Mouse (Mus musculus): ENCODE results near the gene Tef. TPM values are rescaled to one million over a fixed set of nuclear protein-coding genes. Genes with fewer than 3 reads are reported as not detected.

Gene Tef
- polyA plus RNA-seq, 1 experiment from 2014 or later: 22.4 TPM

DNA sequence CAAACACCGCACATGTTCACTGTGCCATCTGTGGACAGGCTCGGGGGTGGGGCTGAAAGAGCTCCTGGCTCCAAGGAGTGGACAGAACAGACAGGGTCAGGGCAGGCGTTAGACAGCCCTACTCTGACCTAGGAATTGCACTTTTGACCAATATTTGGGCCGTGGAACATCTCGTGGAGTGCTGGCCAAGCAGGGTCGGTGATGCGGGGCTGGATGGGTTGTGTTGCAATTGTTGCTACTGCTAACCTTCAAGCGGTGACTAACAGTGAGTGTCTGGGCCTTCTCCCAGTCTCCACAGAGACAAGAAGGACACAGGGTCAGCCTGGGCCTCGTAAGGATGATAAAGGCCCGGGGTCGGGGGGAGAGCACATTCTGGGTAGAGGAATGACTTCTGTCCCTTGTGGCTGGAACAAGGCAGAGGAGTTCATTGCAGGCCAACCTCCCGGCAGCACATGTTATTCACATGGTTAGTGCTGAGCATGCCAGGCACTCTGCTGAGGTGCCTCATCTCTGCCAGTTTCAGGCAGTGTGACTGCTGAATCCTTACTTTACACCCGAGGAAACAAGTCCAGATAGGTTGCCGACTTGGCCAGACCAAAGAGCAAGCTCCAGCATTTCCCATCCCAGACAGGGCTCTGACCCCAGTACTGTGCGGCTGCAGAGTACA lies 27.6 kb upstream of the Tef start:
- 88% methylated on average over 15 of the region's 15 CpGs for WGBS

DNA sequence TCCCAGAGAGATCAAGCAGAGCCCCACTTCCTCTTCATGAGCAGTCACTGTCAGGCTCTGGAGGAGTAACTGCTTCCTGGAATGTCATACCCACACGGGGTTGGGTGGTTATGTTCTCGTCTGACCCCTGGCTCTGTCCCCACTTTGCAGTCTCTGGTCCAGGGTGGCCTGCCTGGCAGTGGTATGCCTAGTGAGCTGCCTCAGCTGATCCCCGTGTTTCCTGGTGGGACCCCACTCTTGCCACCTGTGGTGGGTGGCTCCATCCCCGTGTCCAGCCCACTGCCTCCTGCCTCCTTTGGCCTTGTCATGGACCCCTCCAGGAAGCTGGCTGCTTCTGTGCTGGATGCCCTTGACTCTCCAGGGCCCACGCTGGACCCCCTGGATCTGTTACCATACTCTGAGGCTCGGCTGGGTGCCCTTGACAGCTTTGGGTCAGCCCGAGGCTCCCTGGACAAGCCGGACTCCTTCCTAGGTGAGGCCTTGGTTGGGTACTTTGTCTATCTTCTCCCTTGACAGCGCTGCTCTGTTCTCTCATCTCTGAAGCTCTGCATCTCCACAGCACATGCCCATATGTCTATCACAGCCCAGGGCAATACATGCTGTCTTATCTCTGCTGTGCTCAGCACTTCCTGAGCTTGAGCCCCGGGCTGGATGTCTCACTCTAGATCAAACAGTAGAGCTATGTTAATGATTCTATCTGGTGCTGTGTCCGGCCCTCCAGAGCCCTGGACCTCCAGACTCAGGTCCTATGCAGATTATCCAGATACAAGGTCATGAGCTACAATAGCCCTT lies 25.4 kb upstream of the Tef start:
- H3K4me2 ChIP-seq: no peak overlapping the region
- H3K4me1 ChIP-seq (replicated peaks): no peaks in the 10 kb centered on the region
- H3K27ac ChIP-seq: no peak overlapping the region
- no peaks in the 10 kb centered on the region for H3K27me3 ChIP-seq
- ATAC-seq (ENCODE audit: low FRiP score): no peak
- no peaks in the 10 kb centered on the region for H3K9me3 ChIP-seq
- H3K9ac ChIP-seq: no peak overlapping the region
- no peak overlapping the region for H3K4me3 ChIP-seq
- peaks cover 100% of the 10 kb centered on the region for H3K36me3 ChIP-seq
- 93% methylated on average over 11 of the region's 11 CpGs for WGBS

More for the DNA sequence above, 27.6 kb upstream of the Tef start:
- no peak overlapping the region for H3K9ac ChIP-seq
- H3K36me3 ChIP-seq: peaks cover 93% of the 10 kb centered on the region
- no peaks in the 10 kb centered on the region for H3K27me3 ChIP-seq
- no peak for ATAC-seq (ENCODE audit: low FRiP score)
- no peak overlapping the region for H3K4me2 ChIP-seq
- no peak overlapping the region for H3K4me3 ChIP-seq
- no peaks in the 10 kb centered on the region for H3K9me3 ChIP-seq
- H3K4me1 ChIP-seq (replicated peaks): no peaks in the 10 kb centered on the region
- H3K27ac ChIP-seq: no peak overlapping the region

DNA sequence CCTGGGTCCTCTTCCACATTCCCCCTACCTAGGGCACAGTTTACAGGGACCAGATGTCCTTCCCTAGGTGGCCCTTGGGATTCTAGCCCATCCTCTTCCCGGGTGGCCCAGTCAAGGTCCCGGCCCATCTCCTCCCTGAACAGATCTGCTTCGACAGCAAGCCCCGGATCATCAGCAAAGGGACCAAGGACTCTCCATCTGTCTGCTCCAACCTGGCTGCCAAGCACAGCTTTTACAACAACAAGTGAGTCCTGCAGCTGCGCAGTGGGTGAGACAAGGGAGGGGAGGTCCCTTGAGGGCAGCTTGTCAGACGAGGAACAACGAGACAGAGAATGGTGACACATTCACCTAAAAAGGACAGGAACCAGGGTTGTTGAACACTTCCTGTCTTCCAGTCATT lies 20.4 kb upstream of the Tef start:
- Histone ChIP-seq H3K36me3 (peaks cover 99% of the 10 kb centered on the region), H3K9ac (no peak overlapping the region), H3K9me3 (no peaks in the 10 kb centered on the region), H3K27ac (no peak overlapping the region), H3K4me3 (no peak overlapping the region), H3K27me3 (no peaks in the 10 kb centered on the region), H3K4me2 (no peak overlapping the region), H3K4me1 (replicated peaks) (no peaks in the 10 kb centered on the region)
- WGBS: 75% methylated on average over 7 of the region's 7 CpGs
- no peak for ATAC-seq (ENCODE audit: low FRiP score)

DNA sequence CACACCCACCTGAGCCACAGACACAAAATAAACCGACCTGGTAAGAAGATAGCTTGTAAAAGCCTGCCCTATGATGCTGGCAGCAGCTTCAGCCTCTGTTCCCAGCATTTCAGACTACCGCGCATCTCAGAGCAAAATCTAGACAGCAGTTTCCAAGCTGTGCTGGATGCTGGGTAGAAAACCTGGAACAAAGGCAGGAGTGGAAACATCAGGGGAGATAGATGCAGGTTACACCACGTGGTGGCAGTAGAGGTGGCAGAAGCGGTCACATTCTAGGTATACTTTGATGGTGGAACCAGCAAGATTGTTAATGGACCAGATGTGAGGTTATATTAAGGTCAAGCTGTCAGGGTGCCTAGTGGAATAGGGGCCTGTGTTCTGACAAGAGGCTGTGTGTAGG lies 17.5 kb upstream of the Tef start:
- Histone ChIP-seq H3K27me3 (no peaks in the 10 kb centered on the region), H3K4me3 (no peak overlapping the region), H3K4me1 (replicated peaks) (no peaks in the 10 kb centered on the region), H3K9ac (no peak overlapping the region), H3K4me2 (no peak overlapping the region), H3K36me3 (peaks cover 97% of the 10 kb centered on the region), H3K27ac (0 out of 2 replicates have a peak overlapping the region, but pooled peaks have one; percentile 48), H3K9me3 (no peaks in the 10 kb centered on the region)
- ATAC-seq (ENCODE audit: low FRiP score): no peak
- 75% methylated on average over 5 of the region's 5 CpGs for WGBS

DNA sequence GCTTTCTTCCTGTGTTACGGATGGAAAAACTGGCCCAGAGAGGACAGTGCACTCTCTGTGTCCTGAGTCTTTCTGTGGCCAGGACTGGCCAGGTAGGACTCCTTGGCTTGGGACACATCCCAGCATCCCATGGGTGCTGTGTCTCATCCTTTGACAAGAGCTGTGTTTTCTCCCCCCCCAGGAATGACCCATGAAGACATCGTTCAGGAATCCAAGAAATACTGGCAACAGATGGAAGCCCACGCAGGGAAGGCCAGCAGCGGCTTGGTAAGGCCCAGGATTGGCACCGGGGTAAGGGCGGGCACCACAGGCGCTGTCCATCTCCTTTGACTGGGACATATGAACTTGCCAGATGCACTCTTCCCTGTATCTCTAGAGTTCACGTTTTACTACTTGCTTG lies 16.5 kb upstream of the Tef start:
- no peak overlapping the region for H3K4me3 ChIP-seq
- no peaks in the 10 kb centered on the region for H3K9me3 ChIP-seq
- no peak overlapping the region for H3K4me2 ChIP-seq
- H3K27me3 ChIP-seq: no peaks in the 10 kb centered on the region
- H3K36me3 ChIP-seq: peaks cover 96% of the 10 kb centered on the region
- no peak overlapping the region for H3K9ac ChIP-seq
- ATAC-seq (ENCODE audit: low FRiP score): no peak
- H3K27ac ChIP-seq: no peak overlapping the region
- H3K4me1 ChIP-seq (replicated peaks): no peaks in the 10 kb centered on the region
- 96% methylated on average over 8 of the region's 8 CpGs for WGBS

DNA sequence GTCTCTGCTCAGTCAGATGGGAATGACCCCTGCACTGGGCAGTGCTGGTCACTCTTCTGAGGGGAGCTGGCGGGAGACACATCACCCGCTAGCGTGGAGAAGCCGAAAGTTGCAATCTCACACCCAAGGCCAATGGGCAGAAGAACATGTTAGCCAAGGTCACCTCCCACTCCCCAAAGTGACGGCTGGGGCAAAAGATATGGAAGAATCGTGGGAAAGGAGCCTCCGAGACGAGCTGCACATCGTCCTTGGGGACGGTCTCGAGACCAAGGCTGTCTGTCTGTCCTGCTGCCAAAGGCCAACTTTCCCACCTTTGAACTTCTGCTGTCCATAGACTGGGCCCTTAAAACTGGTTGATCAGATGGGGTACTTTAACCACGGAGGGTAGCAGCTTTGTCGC lies 14.7 kb upstream of the Tef start:
- Histone ChIP-seq H3K36me3 (peaks cover 96% of the 10 kb centered on the region), H3K9me3 (no peaks in the 10 kb centered on the region), H3K4me2 (no peak overlapping the region), H3K27ac (no peak overlapping the region), H3K9ac (no peak overlapping the region), H3K27me3 (no peaks in the 10 kb centered on the region), H3K4me1 (replicated peaks) (no peaks in the 10 kb centered on the region), H3K4me3 (no peak overlapping the region)
- 95% methylated on average over 13 of the region's 13 CpGs for WGBS
- ATAC-seq (ENCODE audit: low FRiP score): no peak

DNA sequence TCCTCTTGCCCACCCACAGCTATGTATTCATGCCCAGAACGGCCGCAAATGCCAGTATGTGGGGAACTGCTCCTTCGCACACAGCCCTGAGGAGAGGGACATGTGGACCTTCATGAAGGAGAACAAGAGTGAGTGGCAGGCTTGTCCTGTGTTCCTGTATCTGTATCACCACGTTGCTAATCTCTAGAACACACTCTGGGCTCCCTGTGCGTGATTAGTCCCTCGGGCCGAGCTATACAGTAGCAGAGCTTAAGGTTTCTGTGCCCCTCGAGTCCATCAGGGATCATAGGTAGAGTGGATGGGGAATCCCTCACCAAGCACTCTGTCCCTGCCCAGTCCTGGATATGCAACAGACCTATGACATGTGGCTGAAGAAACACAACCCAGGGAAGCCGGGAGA lies 9.8 kb upstream of the Tef start:
- H3K27me3 ChIP-seq: no peaks in the 10 kb centered on the region
- H3K4me2 ChIP-seq: no peak overlapping the region
- no peak overlapping the region; the same call in 1 of the 2 replicates for H3K9ac ChIP-seq
- ATAC-seq (ENCODE audit: low FRiP score): no peak
- peaks cover 81% of the 10 kb centered on the region for H3K36me3 ChIP-seq
- H3K4me1 ChIP-seq (replicated peaks): no peaks in the 10 kb centered on the region
- no peaks in the 10 kb centered on the region for H3K9me3 ChIP-seq
- H3K4me3 ChIP-seq: no peak overlapping the region
- WGBS: 94% methylated on average over 9 of the region's 9 CpGs
- H3K27ac ChIP-seq: no peak overlapping the region

DNA sequence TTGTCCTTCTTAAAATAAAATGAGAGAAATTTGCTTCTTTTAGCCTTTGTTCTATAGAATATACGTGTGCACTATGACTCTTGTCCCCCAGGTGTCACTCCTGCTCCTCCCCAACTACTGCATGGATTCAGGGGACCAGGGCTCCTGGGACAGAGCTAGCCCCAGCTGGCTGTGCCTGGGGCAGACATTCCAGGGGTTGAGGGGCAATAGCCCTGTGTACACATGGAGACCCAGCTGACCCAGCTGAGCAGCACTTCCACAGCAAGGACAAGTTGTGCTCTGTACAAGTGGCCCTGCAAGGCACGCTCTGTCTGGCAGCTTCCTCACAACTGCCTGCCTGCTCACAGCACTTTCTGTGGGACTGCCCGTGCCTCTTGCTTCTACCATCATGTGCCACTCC lies 6.0 kb upstream of the Tef start:
- Histone ChIP-seq H3K4me1 (replicated peaks) (no peaks in the 10 kb centered on the region), H3K4me2 (no peak overlapping the region), H3K4me3 (no peak overlapping the region), H3K9ac (0 out of 2 replicates have a peak overlapping the region, but pooled peaks have one; percentile 19), H3K36me3 (peaks cover 54% of the 10 kb centered on the region), H3K27me3 (no peaks in the 10 kb centered on the region), H3K9me3 (no peaks in the 10 kb centered on the region), H3K27ac (no peak overlapping the region)
- no peak for ATAC-seq (ENCODE audit: low FRiP score)
- WGBS: 76% methylated on average over 3 of the region's 3 CpGs

DNA sequence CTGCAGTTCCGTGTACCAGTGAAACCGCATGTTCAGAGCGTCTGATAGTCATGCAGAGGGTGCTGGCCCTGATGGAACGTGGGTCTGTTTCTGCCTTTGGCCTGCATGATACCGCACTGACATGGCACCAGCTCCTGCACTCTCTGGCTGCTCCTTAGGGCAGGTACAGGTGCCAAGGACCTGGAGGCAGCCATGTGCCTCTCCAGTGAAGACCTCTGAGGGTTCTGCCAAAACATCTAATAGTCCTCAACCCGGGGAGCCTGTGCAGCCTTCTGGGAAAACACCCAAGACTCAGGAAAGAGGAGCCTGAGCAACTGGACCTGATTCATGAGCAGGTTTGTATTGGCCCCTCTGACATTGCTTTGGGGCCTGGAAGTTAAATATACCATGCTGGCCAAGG lies 4.4 kb upstream of the Tef start:
- Histone ChIP-seq H3K4me2 (no peak overlapping the region), H3K4me3 (no peak overlapping the region), H3K27ac (no peak overlapping the region), H3K27me3 (no peaks in the 10 kb centered on the region), H3K9ac (no peak overlapping the region), H3K36me3 (peaks cover 38% of the 10 kb centered on the region), H3K4me1 (replicated peaks) (peaks cover 11% of the 10 kb centered on the region), H3K9me3 (no peaks in the 10 kb centered on the region)
- ATAC-seq (ENCODE audit: low FRiP score): no peak
- WGBS: 93% methylated on average over 6 of the region's 6 CpGs

DNA sequence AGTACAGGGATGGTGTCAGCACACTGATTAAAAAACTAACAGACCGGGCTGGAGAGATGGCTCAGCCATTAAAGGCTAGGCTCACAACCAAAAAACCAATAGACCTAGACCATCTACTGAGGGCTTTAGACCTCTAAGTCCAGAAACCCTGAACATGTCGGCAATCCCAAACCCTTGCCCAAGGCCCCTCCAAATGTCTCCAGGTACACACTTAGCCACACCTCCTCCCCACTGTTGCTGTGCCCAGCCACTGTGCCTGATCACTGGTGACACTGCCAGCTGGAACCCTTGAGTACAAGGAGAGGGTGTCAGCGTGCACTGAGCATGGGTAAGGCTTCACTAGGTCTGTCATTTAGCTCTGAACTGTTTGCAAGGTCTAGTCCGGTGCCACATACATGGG lies 3.8 kb upstream of the Tef start:
- H3K9me3 ChIP-seq: no peaks in the 10 kb centered on the region
- WGBS: 96% methylated on average over 4 of the region's 4 CpGs
- H3K27me3 ChIP-seq: no peaks in the 10 kb centered on the region
- H3K36me3 ChIP-seq: peaks cover 32% of the 10 kb centered on the region
- no peak overlapping the region for H3K4me3 ChIP-seq
- no peak overlapping the region for H3K9ac ChIP-seq
- H3K4me2 ChIP-seq: no peak overlapping the region
- H3K27ac ChIP-seq: no peak overlapping the region
- ATAC-seq (ENCODE audit: low FRiP score): no peak
- H3K4me1 ChIP-seq (replicated peaks): peaks cover 17% of the 10 kb centered on the region

DNA sequence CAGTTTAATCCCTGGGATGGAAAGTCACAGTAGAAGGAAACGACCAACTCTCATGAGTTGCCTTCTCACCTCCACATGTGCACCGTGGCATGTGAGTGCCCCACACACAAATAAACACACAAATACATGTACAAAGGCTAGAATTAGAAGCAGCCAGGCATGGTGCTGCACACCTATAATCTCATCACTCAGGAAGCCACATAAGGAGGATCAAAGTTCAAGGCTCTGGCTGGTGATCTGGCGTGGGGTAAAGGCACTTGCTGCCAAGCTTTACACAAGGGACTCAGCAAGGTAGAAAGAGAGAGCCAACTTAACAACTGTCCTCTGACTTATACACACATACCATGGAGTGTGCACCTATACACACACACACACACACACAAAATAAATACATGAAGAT lies 1.8 kb upstream of the Tef start:
- no peaks in the 10 kb centered on the region for H3K27me3 ChIP-seq
- no peaks in the 10 kb centered on the region for H3K9me3 ChIP-seq
- ATAC-seq (ENCODE audit: low FRiP score): no peak
- no peak overlapping the region for H3K27ac ChIP-seq
- H3K36me3 ChIP-seq: peaks cover 16% of the 10 kb centered on the region; the same call in 1 of the 2 replicates
- no peak overlapping the region for H3K4me2 ChIP-seq
- H3K4me3 ChIP-seq: no peak overlapping the region
- H3K4me1 ChIP-seq (replicated peaks): peaks cover 31% of the 10 kb centered on the region
- WGBS: 78% methylated on average over 3 of the region's 3 CpGs
- no peak overlapping the region for H3K9ac ChIP-seq

DNA sequence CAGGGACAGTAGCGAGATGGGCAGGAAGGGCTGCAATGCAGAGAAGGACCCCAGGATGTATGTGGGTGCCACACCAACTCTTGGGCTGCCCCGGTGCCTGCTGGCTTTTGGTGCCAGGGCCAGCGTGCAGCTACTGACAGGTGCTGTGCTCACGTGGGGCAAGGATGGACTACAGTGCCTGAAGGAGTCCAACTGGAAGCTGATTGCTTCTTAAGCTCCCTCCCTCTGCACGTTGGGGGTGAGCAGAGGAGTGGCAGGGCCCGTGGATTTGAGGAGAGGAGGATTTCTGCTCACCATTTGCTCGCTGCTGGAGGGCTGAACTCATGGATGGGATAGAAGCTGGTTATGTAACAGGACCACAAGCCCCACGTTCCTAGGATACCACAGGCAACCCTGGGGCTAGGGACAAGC lies 725 bp downstream of the Tef start:
- H3K4me3 ChIP-seq: peak overlapping the region; percentile 19
- H3K27ac ChIP-seq: peak overlapping the region; percentile 52; the same call in 1 of the 2 replicates
- peak overlapping the region; percentile 53 for H3K4me2 ChIP-seq
- peak overlapping the region; percentile 53 for H3K9ac ChIP-seq
- H3K4me1 ChIP-seq (replicated peaks): peaks cover 39% of the 10 kb centered on the region
- 14% methylated on average over 8 of the region's 8 CpGs for WGBS
- no peaks in the 10 kb centered on the region for H3K9me3 ChIP-seq
- H3K36me3 ChIP-seq: peaks cover 5% of the 10 kb centered on the region; the same call in 1 of the 2 replicates
- peak; percentile 47; the same call in 1 of the 2 replicates for ATAC-seq (ENCODE audit: low FRiP score)
- no peaks in the 10 kb centered on the region for H3K27me3 ChIP-seq

All from hindbrain, embryonic 13.5 days (tissue).